Mouse (Mus musculus) erythroblast, embryonic 14.5 days (primary cell): ENCODE data around the gene Nudc.

ENCODE experiments used
- GATA1 ChIP-seq: IDR thresholded peaks from 2 replicates; pipeline ENCODE4 v1.6.1; 2012; ENCODE audit warnings: low read length, inconsistent platforms, mixed read lengths
- TAL1 ChIP-seq: IDR thresholded peaks from 3 replicates; pipeline ENCODE4 v1.6.1; 2012; ENCODE audit warnings: low read length, inconsistent platforms, mixed read lengths

DNA sequence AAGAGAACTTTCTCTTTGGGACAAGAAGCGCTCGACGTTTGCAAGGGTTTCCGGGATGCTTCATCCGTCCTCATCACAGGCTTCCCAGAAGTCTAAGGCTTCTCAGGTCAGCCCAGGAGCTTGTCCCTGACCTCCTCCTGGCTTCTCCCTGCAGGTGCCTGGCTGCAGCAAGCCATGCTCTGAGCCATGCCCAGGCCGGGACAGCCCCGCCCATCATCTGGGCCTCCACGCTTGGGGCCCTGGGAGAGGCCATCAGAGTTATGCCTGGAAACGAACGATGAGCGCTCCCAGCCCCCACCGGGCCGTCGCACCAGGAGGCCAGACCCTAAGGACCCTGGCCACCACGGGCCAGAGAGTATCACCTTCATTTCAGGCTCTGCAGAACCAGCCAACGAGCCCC is 18.0 kb downstream of the Nudc start:
- TF ChIP-seq GATA1 (no peak), TAL1 (no peak)
